Mouse (Mus musculus) myocyte (in vitro differentiated cells): ENCODE results near the gene Zfp831.

ENCODE experiments used
- CEBPB ChIP-seq: IDR thresholded peaks from 2 replicates; pipeline ENCODE4 v1.6.1; 2011; ENCODE audit warnings: mild to moderate bottlenecking, moderate library complexity; ENCODE audit not compliant: poor library complexity, insufficient read depth, severe bottlenecking
- E2F4 ChIP-seq: IDR thresholded peaks from one replicate; pipeline ENCODE4 v1.6.1; 2011; ENCODE audit warnings: mild to moderate bottlenecking, control low read depth, moderate library complexity; ENCODE audit not compliant: insufficient read depth
- MAX ChIP-seq: IDR thresholded peaks from one replicate; pipeline ENCODE4 v1.6.1; 2011; ENCODE audit warnings: low read depth, mild to moderate bottlenecking, control low read depth
- MYOD1 ChIP-seq, 3 experiments: IDR thresholded peaks; one replicate each; pipeline ENCODE4 v1.6.1; 2011; ENCODE audit warnings: control low read depth in 2 of 3, low read depth in 2 of 3, mild to moderate bottlenecking in 2 of 3, moderate library complexity in 1 of 3; ENCODE audit not compliant: insufficient read length in 2 of 3, control insufficient read depth in 1 of 3
- POLR2A ChIP-seq: IDR thresholded peaks from one replicate; pipeline ENCODE4 v1.6.1; 2011; ENCODE audit warnings: low read depth, mild to moderate bottlenecking, control low read depth, moderate library complexity; ENCODE audit not compliant: insufficient read length
- POLR2AphosphoS2 ChIP-seq: IDR thresholded peaks from one replicate; pipeline ENCODE4 v1.6.1; 2011; ENCODE audit warnings: low read depth, control low read depth; ENCODE audit not compliant: insufficient read length
- TCF3 ChIP-seq: IDR thresholded peaks from one replicate; pipeline ENCODE4 v1.6.1; 2011; ENCODE audit warnings: low read depth, control low read depth; ENCODE audit not compliant: insufficient read length

GRCm38 (mm10) chr2:174659874-174660273 lies 16.5 kb downstream of the Zfp831 start:
- TF ChIP-seq POLR2A (no peak), TCF3 (no peak), E2F4 (no peak), MYOD1 (IDR thresholded peaks at IDR 0.05; ENCODE audit: control insufficient read depth in 1 of 3, insufficient read length in 2 of 3, low read depth in 2 of 3) (no peak), POLR2AphosphoS2 (no peak), CEBPB (no peak), MAX (no peak)
